Mouse (Mus musculus) heart, embryonic 13.5 days (tissue): ENCODE data around the gene Polr3g. TPM values are rescaled to one million over a fixed set of nuclear protein-coding genes. Genes with fewer than 3 reads are reported as not detected.

ENCODE experiments used
- ATAC-seq: fragments of 200-750 bp; cut with Nextera tagmentation; 2 replicates; pipeline ENCODE4 v1.8.0; 2017; ENCODE audit warnings: moderate TSS enrichment; ENCODE audit not compliant: insufficient number of reproducible peaks, low FRiP score, low TSS enrichment; ENCODE audit errors: extremely low read depth
- H3K27ac ChIP-seq: fragments of 300-500 bp; sonication (generic); replicated peaks from 2 replicates; pipeline ENCODE4 v1.5.1; 2015; ENCODE audit warnings: moderate library complexity, mild to moderate bottlenecking, inconsistent platforms
- H3K27me3 ChIP-seq: fragments of 300-500 bp; sonication (generic); replicated peaks from 2 replicates; pipeline ENCODE4 v1.6.1; 2015; ENCODE audit warnings: mild to moderate bottlenecking, inconsistent platforms
- H3K36me3 ChIP-seq: fragments of 300-500 bp; sonication (generic); 2 replicates; pipeline ENCODE4 v1.6.1; 2015; ENCODE audit warnings: mild to moderate bottlenecking, inconsistent platforms
- H3K4me1 ChIP-seq: fragments of 300-500 bp; sonication (generic); 2 replicates; pipeline ENCODE4 v1.6.1; 2015; ENCODE audit warnings: inconsistent platforms
- H3K4me2 ChIP-seq: fragments of 300-500 bp; sonication (generic); 2 replicates; pipeline ENCODE4 v1.6.1; 2015; ENCODE audit warnings: inconsistent platforms, mild to moderate bottlenecking, moderate library complexity
- H3K4me3 ChIP-seq: fragments of 300-500 bp; sonication (generic); 2 replicates; pipeline ENCODE4 v1.5.1; 2015; ENCODE audit warnings: moderate library complexity, mild to moderate bottlenecking, inconsistent platforms
- H3K9ac ChIP-seq: fragments of 300-500 bp; sonication (generic); 2 replicates; pipeline ENCODE4 v1.6.1; 2015; ENCODE audit warnings: inconsistent platforms, mild to moderate bottlenecking, moderate library complexity
- H3K9me3 ChIP-seq: fragments of 300-500 bp; sonication (generic); 2 replicates; pipeline ENCODE4 v1.6.1; 2016; ENCODE audit warnings: inconsistent platforms
- WGBS: fragments of 180-500 bp; shearing (Covaris S2); methylation state at CpG from one replicate; pipeline ENCODE4 v1.1.7; 2015; ENCODE audit warnings: mixed read lengths; 5-methylcytosine and 5-hydroxymethylcytosine counted together
- polyA plus RNA-seq: library from polyadenylated mRNA; unstranded; fragments of >200 nt; fragmentation: Nextera tagmentation; extraction: Ambion mirVana; gene quantifications from 2 replicates; pipeline ENCODE4 v1.2.1, GENCODE M21; 2015

The Polr3g gene
- polyA plus RNA-seq, 1 experiment from 2014 or later = 15.2 TPM

GRCm38 (mm10) chr13:81684884-81685283, 25.9 kb downstream of the Polr3g start:
- H3K27me3 ChIP-seq = no peaks in the 10 kb centered on the region
- peaks cover 43% of the 10 kb centered on the region for H3K36me3 ChIP-seq
- H3K27ac ChIP-seq = no peak overlapping the region
- 80% methylated on average over 3 of the region's 3 CpGs for WGBS
- ATAC-seq = no peak
- no peaks in the 10 kb centered on the region for H3K9me3 ChIP-seq
- no peak overlapping the region for H3K4me2 ChIP-seq
- H3K9ac ChIP-seq = no peak overlapping the region
- peaks cover 3% of the 10 kb centered on the region for H3K4me1 ChIP-seq
- H3K4me3 ChIP-seq = no peak overlapping the region

- 64% methylated on average over 5 of the region's 5 CpGs for WGBS
- no peak overlapping the region for H3K27ac ChIP-seq
- no peak overlapping the region for H3K4me2 ChIP-seq
- H3K9me3 ChIP-seq = no peaks in the 10 kb centered on the region
- peaks cover 46% of the 10 kb centered on the region for H3K36me3 ChIP-seq
- H3K27me3 ChIP-seq = no peaks in the 10 kb centered on the region
- no peak overlapping the region for H3K4me3 ChIP-seq
- no peak for ATAC-seq
- H3K9ac ChIP-seq = no peak overlapping the region
- no peaks in the 10 kb centered on the region; the same call in 1 of the 2 replicates for H3K4me1 ChIP-seq
Measured at GRCm38 (mm10) chr13:81684258-81684657, 26.6 kb downstream of the Polr3g start.

- H3K36me3 ChIP-seq = peaks cover 42% of the 10 kb centered on the region
- no peak overlapping the region for H3K4me2 ChIP-seq
Measured at GRCm38 (mm10) chr13:81683107-81683506, 27.7 kb downstream of the Polr3g start.

GRCm38 (mm10) chr13:81675333-81675732, 35.5 kb downstream of the Polr3g start:
- H3K9me3 ChIP-seq = no peaks in the 10 kb centered on the region
- H3K4me2 ChIP-seq = no peak overlapping the region
- no peaks in the 10 kb centered on the region for H3K27me3 ChIP-seq
- H3K4me1 ChIP-seq = no peaks in the 10 kb centered on the region
- peaks cover 67% of the 10 kb centered on the region for H3K36me3 ChIP-seq
- WGBS = 70% methylated on average over 8 of the region's 8 CpGs
- no peak overlapping the region for H3K27ac ChIP-seq
- no peak overlapping the region for H3K9ac ChIP-seq
- no peak for ATAC-seq
- H3K4me3 ChIP-seq = no peak overlapping the region

More at GRCm38 (mm10) chr13:81683107-81683506, 27.7 kb downstream of the Polr3g start:
- 87% methylated on average over 3 of the region's 3 CpGs for WGBS
- Histone ChIP-seq H3K4me1 (no peaks in the 10 kb centered on the region; the same call in 1 of the 2 replicates), H3K4me3 (no peak overlapping the region), H3K9ac (no peak overlapping the region), H3K27me3 (no peaks in the 10 kb centered on the region), H3K9me3 (no peaks in the 10 kb centered on the region), H3K27ac (no peak overlapping the region)
- no peak for ATAC-seq

GRCm38 (mm10) chr13:81667713-81668112, 43.1 kb downstream of the Polr3g start:
- ATAC-seq = no peak
- Histone ChIP-seq H3K27ac (no peak overlapping the region), H3K4me2 (no peak overlapping the region), H3K36me3 (peaks cover 73% of the 10 kb centered on the region), H3K27me3 (no peaks in the 10 kb centered on the region), H3K4me3 (no peak overlapping the region), H3K9me3 (no peaks in the 10 kb centered on the region), H3K4me1 (peaks cover 10% of the 10 kb centered on the region; the same call in 1 of the 2 replicates), H3K9ac (no peak overlapping the region)
- 77% methylated on average over 5 of the region's 5 CpGs for WGBS

DNA sequence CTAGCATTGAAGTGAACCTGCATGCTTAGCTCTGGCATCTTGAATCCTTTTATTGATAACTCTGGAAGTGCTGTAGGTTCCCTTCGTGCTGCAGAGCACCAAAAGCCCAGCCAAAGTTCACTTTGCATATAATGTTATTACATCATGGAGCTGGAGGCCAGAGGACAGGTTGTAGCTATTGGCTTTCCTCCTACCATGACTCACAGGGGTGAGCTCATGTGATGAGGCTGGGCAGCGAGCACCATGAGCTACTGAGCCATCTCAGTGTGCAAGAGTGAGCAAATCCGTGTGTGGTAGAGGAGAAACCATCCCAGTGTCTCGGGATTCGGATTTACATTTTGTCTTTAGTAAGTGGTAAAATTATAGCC, 46.5 kb downstream of the Polr3g start:
- Histone ChIP-seq H3K36me3 (peaks cover 64% of the 10 kb centered on the region), H3K4me1 (peaks cover 17% of the 10 kb centered on the region), H3K9me3 (no peaks in the 10 kb centered on the region), H3K27me3 (no peaks in the 10 kb centered on the region), H3K4me3 (no peak overlapping the region), H3K4me2 (no peak overlapping the region), H3K9ac (no peak overlapping the region), H3K27ac (no peak overlapping the region)
- WGBS = 83% methylated on average over 5 of the region's 5 CpGs
- ATAC-seq = no peak

GRCm38 (mm10) chr13:81663566-81664330, 47.1 kb downstream of the Polr3g start:
- ATAC-seq = no peak
- WGBS = 82% methylated on average over 12 of the region's 12 CpGs
- Histone ChIP-seq H3K36me3 (peaks cover 58% of the 10 kb centered on the region), H3K4me3 (no peak overlapping the region), H3K9me3 (no peaks in the 10 kb centered on the region), H3K27ac (no peak overlapping the region), H3K9ac (no peak overlapping the region), H3K27me3 (no peaks in the 10 kb centered on the region), H3K4me2 (no peak overlapping the region), H3K4me1 (peaks cover 22% of the 10 kb centered on the region)

DNA sequence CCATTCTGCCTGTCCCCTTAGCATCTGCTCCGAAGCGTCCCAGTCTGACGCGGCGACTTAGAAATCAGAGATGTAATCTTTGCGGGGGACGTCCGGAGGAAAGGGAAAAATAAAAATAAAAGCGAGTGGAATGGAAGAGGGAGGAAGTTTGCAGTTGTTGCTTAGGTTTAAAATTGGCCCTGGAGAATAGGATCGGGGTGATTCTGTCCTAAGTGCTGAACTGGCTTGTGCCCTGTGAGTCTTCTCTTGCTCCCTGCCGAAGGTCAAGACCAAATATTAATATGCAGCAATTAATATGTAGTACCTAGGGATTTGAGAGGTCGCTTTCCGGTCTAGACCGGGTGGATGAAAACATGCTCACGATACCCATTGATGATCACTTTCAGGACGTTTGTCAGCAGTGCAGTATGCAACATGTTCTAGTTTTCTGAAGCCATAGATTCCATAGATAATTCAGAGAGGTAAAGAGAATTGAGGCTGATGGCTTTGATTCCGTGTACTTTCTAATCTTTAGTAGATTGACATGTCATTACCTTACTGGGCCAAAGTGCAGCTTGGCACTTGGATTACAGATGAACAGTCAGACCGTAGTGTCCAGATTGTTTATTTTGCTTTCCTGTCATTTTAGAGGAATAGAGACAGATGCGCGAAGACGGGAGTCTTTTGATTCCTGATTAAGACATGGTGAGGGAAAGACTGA, 52.6 kb downstream of the Polr3g start:
- no peaks in the 10 kb centered on the region for H3K9me3 ChIP-seq
- peak overlapping the region; percentile 86 for H3K27ac ChIP-seq
- H3K4me1 ChIP-seq = peaks cover 24% of the 10 kb centered on the region
- no peaks in the 10 kb centered on the region for H3K27me3 ChIP-seq
- H3K36me3 ChIP-seq = peaks cover 10% of the 10 kb centered on the region
- WGBS = 6% methylated on average over 21 of the region's 21 CpGs
- peak overlapping the region; percentile 86 for H3K4me3 ChIP-seq
- peak overlapping the region; percentile 80 for H3K4me2 ChIP-seq
- no peak for ATAC-seq
- H3K9ac ChIP-seq = peak overlapping the region; percentile 94

GRCm38 (mm10) chr13:81657351-81658052, 53.3 kb downstream of the Polr3g start, which contains the start of gene Lysmd3:
Gene Lysmd3, plus strand, starts transcription at chr13:81657663.
- ATAC-seq = peak; percentile 100
- Histone ChIP-seq H3K4me1 (peaks cover 24% of the 10 kb centered on the region), H3K27ac (peak within 1 kb of the TSS; percentile 86), H3K9ac (peak within 1 kb of the TSS; percentile 94), H3K4me3 (peak within 1 kb of the TSS; percentile 86), H3K9me3 (no peaks in the 10 kb centered on the region), H3K36me3 (peaks cover 10% of the 10 kb centered on the region), H3K4me2 (peak within 1 kb of the TSS; percentile 80), H3K27me3 (no peaks in the 10 kb centered on the region)
- under 1% methylated on average over 70 of the region's 73 CpGs for WGBS

DNA sequence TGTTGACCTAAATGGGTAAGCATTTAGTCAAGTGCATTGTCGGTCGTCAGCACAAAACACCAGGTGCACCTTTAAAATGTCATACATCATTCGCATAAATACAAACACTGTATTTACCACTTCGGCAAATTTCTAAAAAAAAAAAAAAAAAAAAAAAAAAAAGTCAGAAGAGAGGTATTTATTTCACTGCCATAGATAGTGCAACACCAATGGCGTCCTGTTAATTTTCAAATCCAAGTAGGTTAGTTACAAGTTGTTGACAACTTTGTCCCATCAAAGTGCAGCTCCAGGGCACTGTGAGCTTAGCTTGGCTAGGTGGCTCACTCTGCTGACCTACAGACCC, 53.8 kb downstream of the Polr3g start:
- no peaks in the 10 kb centered on the region for H3K27me3 ChIP-seq
- H3K36me3 ChIP-seq = peaks cover 10% of the 10 kb centered on the region
- no peaks in the 10 kb centered on the region for H3K9me3 ChIP-seq
- H3K4me2 ChIP-seq = peak overlapping the region; percentile 80
- H3K9ac ChIP-seq = peak overlapping the region; percentile 94
- H3K4me3 ChIP-seq = peak overlapping the region; percentile 86
- 27% methylated on average over 5 of the region's 5 CpGs for WGBS
- ATAC-seq = no peak; the same call in 1 of the 2 replicates
- H3K27ac ChIP-seq = peak overlapping the region; percentile 86
- peaks cover 24% of the 10 kb centered on the region for H3K4me1 ChIP-seq

DNA sequence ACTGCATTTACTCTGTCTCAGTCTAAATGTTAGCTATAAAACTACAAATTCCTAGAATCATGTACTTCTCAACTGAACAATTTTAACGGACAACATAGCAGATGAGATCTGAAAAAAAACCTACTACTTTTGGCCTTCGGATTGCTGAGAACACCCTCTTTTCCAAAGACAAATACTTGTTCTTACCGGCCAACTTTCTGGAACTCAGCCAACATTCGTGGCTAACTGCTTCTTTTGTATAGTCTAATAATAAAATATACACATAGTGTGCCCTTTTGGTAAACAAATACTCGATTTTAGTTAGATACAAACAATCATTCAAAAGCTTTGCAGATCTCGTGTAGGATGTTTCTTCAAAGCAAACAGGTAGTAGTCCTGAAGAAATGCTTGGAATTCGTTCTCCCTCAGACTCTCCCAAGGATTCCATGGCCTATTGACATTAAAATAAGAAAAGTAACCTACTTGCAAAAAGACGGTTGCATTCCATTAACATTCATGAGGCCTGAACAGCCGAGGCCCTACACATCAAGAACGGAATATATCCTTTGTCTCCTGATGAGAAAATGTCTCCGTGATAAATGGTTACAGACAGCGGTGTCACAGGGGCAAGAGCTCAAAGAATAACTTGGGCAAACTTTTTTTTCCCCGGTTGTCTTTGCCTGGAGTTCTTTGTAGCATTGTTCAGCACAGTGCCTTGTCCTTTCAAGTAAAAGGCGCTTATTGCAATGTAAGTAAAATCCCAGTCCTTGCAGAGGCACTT, 54.5 kb downstream of the Polr3g start:
- H3K4me1 ChIP-seq = peaks cover 24% of the 10 kb centered on the region
- peak overlapping the region; percentile 80 for H3K4me2 ChIP-seq
- no peak overlapping the region for H3K9ac ChIP-seq
- H3K27me3 ChIP-seq = no peaks in the 10 kb centered on the region
- ATAC-seq = no peak
- WGBS = 43% methylated on average over 14 of the region's 14 CpGs
- peaks cover 3% of the 10 kb centered on the region for H3K36me3 ChIP-seq
- peak overlapping the region; percentile 86 for H3K4me3 ChIP-seq
- peak overlapping the region; percentile 86; the same call in 1 of the 2 replicates for H3K27ac ChIP-seq
- H3K9me3 ChIP-seq = no peaks in the 10 kb centered on the region
